Mouse (Mus musculus): ENCODE measurements around the gene 1700067P10Rik. TPM values are rescaled to one million over a fixed set of nuclear protein-coding genes. Genes with fewer than 3 reads are reported as not detected.

Gene 1700067P10Rik
- total and polyA plus RNA-seq, 2 experiments: not detected

DNA sequence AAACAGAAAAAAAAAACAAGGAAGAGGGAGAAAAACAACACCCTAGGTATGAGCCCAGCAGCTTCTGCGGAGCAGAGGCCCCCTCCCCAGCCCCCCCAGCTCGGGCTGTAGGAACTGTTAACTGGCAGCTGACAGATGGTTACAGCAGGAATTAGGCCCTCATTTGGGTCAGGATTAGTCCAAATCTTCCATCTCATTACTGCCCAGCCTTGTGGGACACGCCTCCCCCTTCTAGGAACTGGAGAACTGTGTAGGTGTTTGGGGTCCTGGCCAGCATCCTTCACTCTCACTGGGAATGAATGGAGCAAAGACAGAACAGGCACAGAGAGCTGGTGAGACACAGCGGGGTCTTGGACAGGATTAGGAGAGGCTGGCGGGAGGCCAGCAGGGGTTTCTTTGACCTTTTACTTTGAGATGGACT is 24.0 kb upstream of the 1700067P10Rik start:
- no peak for TF ChIP-seq CTCF (IDR thresholded peaks at IDR 0.05; ENCODE audit: low read depth, low read length)
- no peak for TF ChIP-seq POLR2A (IDR thresholded peaks at IDR 0.05; ENCODE audit: extremely low read depth, insufficient read depth, low read length)
- H3K36me3 ChIP-seq (ENCODE audit: control insufficient read depth, insufficient read depth, low read length): no peaks in the 10 kb centered on the region
- H3K79me2 ChIP-seq (ENCODE audit: control insufficient read depth, insufficient read depth, low read length): no peaks in the 10 kb centered on the region
- 78% methylated on average over 5 of the region's 5 CpGs for WGBS
- no peaks in the 10 kb centered on the region for H3K27me3 ChIP-seq (ENCODE audit: control insufficient read depth, insufficient read depth, low read length)
- H3K9ac ChIP-seq (ENCODE audit: low read depth, low read length): no peak overlapping the region
- no peaks in the 10 kb centered on the region for H3K4me1 ChIP-seq (ENCODE audit: control insufficient read depth, insufficient read depth, low read length)
- H3K4me3 ChIP-seq (ENCODE audit: insufficient read depth, low read depth, low read length): no peak overlapping the region
- no peak for DNase-seq (ENCODE audit: extremely low read depth, low read depth, low spot score)
- H3K27ac ChIP-seq (replicated peaks; ENCODE audit: insufficient read depth, low read depth, low read length): no peak overlapping the region

DNA sequence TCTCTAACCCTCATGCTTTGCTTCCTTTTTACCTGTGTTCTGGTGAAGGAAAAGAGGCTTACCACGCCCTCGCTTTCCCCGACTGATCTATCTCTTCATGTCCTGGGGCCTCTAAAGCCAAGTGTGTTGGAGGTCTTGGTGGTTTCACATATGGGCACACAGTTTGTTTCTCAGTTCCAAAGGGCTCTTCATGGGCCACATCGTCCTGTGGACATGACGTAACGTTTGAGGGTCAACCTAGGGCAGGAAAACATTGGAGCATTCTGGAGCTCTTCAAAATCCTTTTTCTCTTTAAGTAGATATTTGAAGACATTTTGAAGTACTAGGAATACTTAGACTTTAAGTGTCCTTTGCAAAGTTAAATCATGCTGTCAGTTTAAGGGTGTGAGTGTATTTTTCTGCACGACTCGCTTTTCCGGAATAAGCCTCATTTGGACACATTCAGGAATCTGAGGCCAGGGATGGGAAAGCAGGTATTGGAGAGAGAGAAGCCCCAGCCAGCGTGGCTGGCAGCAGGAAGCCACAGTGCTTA is 22.0 kb upstream of the 1700067P10Rik start:
- no peaks in the 10 kb centered on the region for H3K36me3 ChIP-seq (ENCODE audit: control insufficient read depth, insufficient read depth, low read length)
- no peaks in the 10 kb centered on the region for H3K79me2 ChIP-seq (ENCODE audit: control insufficient read depth, insufficient read depth, low read length)
- no peaks in the 10 kb centered on the region for H3K4me1 ChIP-seq (ENCODE audit: control insufficient read depth, insufficient read depth, low read length)
- H3K27me3 ChIP-seq (ENCODE audit: control insufficient read depth, insufficient read depth, low read length): no peaks in the 10 kb centered on the region
- no peak for DNase-seq (ENCODE audit: extremely low read depth, low read depth, low spot score)
- no peak overlapping the region for H3K9ac ChIP-seq (ENCODE audit: low read depth, low read length)
- TF ChIP-seq POLR2A (IDR thresholded peaks at IDR 0.05; ENCODE audit: extremely low read depth, insufficient read depth, low read length) (no peak), CTCF (IDR thresholded peaks at IDR 0.05; ENCODE audit: low read depth, low read length) (no peak)
- 63% methylated on average over 10 of the region's 10 CpGs for WGBS
- no peak overlapping the region for H3K4me3 ChIP-seq (ENCODE audit: insufficient read depth, low read depth, low read length)
- H3K27ac ChIP-seq (replicated peaks; ENCODE audit: insufficient read depth, low read depth, low read length): no peak overlapping the region

DNA sequence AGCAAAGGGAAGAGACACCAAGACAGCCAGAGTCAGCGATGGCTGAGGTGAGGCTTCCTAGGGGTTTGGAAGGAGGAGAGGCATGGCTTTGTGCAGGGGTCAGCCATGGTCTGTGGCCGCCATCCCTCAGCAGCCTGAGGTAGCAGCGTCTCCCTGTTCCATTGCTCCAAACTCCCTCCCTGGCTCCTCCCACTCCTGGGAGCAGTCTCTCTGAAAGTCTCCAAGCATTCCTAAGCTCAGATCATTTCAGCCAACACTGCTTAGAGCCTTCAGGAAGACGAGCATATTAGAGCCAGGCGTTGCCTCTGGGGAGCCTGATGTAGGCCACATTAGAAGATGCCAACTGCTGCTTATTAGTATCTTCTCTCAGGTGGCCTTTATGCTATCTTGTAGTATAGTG is 21.4 kb upstream of the 1700067P10Rik start:
- Histone ChIP-seq H3K79me2 (ENCODE audit: control insufficient read depth, insufficient read depth, low read length) (no peaks in the 10 kb centered on the region), H3K36me3 (ENCODE audit: control insufficient read depth, insufficient read depth, low read length) (no peaks in the 10 kb centered on the region), H3K27ac (replicated peaks; ENCODE audit: insufficient read depth, low read depth, low read length) (no peak overlapping the region), H3K4me1 (ENCODE audit: control insufficient read depth, insufficient read depth, low read length) (no peaks in the 10 kb centered on the region), H3K27me3 (ENCODE audit: control insufficient read depth, insufficient read depth, low read length) (no peaks in the 10 kb centered on the region), H3K4me3 (ENCODE audit: insufficient read depth, low read depth, low read length) (no peak overlapping the region), H3K9ac (ENCODE audit: low read depth, low read length) (no peak overlapping the region)
- WGBS: 82% methylated on average over 5 of the region's 5 CpGs
- DNase-seq (ENCODE audit: extremely low read depth, low read depth, low spot score): no peak
- no peak for TF ChIP-seq CTCF (IDR thresholded peaks at IDR 0.05; ENCODE audit: low read depth, low read length)
- TF ChIP-seq POLR2A (IDR thresholded peaks at IDR 0.05; ENCODE audit: extremely low read depth, insufficient read depth, low read length): no peak

DNA sequence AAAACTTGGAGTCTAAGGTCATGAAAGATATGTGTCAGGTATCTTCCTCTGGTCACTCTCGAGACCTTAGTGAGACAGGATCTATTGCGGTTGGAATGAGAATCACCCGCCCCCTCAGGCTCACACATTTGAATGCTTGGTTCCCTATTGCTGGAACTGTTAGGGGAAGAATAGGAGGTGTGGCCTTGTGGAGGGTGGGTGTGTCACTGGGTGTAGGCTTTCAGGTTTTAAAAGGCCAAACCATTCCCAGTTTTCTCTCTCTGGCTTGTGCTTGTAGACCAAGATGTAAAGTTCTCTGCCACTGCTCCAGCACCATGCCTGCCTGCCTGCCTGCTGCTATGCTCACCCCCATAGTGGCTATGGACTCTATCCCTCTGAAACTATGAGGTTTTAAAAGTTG is 8.5 kb upstream of the 1700067P10Rik start:
- no peaks in the 10 kb centered on the region for H3K36me3 ChIP-seq (ENCODE audit: control insufficient read depth, insufficient read depth, low read length)
- H3K4me1 ChIP-seq (ENCODE audit: control insufficient read depth, insufficient read depth, low read length): no peaks in the 10 kb centered on the region
- TF ChIP-seq CTCF (IDR thresholded peaks at IDR 0.05; ENCODE audit: low read depth, low read length) (no peak), POLR2A (IDR thresholded peaks at IDR 0.05; ENCODE audit: extremely low read depth, insufficient read depth, low read length) (no peak)
- WGBS: 63% methylated on average over 3 of the region's 3 CpGs
- no peak overlapping the region for H3K4me3 ChIP-seq (ENCODE audit: insufficient read depth, low read depth, low read length)
- DNase-seq (ENCODE audit: extremely low read depth, low read depth, low spot score): no peak
- no peak overlapping the region for H3K27ac ChIP-seq (replicated peaks; ENCODE audit: insufficient read depth, low read depth, low read length)
- no peaks in the 10 kb centered on the region for H3K27me3 ChIP-seq (ENCODE audit: control insufficient read depth, insufficient read depth, low read length)
- H3K79me2 ChIP-seq (ENCODE audit: control insufficient read depth, insufficient read depth, low read length): no peaks in the 10 kb centered on the region
- H3K9ac ChIP-seq (ENCODE audit: low read depth, low read length): no peak overlapping the region

DNA sequence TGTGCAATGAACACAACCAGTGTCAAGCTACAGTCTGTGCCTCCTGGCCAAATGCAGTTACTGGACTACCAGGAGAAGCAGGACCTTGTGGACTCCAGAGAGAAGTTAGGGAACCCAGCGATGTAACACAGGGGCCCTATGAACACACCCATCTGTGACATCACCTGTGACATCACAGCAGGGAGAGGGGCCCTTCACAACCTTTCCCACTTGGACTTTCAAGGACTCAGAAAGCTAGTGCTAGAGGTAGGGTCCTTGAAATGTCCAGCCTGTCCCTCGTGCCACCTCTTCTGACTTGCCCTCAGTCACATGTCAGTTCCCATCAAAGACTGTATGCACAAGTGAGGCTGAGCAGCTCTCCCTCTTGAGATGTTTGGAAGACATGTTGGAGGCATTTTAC is 327 bp downstream of the 1700067P10Rik start:
- H3K4me1 ChIP-seq (ENCODE audit: control insufficient read depth, insufficient read depth, low read length): no peaks in the 10 kb centered on the region
- no peaks in the 10 kb centered on the region for H3K27me3 ChIP-seq (ENCODE audit: control insufficient read depth, insufficient read depth, low read length)
- no peaks in the 10 kb centered on the region for H3K36me3 ChIP-seq (ENCODE audit: control insufficient read depth, insufficient read depth, low read length)
- no peak for TF ChIP-seq POLR2A (IDR thresholded peaks at IDR 0.05; ENCODE audit: extremely low read depth, insufficient read depth, low read length)
- no peak for DNase-seq (ENCODE audit: extremely low read depth, low read depth, low spot score)
- WGBS: 73% methylated on average over 2 of the region's 2 CpGs
- H3K79me2 ChIP-seq (ENCODE audit: control insufficient read depth, insufficient read depth, low read length): no peaks in the 10 kb centered on the region
- H3K9ac ChIP-seq (ENCODE audit: low read depth, low read length): no peak overlapping the region
- H3K4me3 ChIP-seq (ENCODE audit: insufficient read depth, low read depth, low read length): no peak overlapping the region
- H3K27ac ChIP-seq (replicated peaks; ENCODE audit: insufficient read depth, low read depth, low read length): no peak overlapping the region

DNA sequence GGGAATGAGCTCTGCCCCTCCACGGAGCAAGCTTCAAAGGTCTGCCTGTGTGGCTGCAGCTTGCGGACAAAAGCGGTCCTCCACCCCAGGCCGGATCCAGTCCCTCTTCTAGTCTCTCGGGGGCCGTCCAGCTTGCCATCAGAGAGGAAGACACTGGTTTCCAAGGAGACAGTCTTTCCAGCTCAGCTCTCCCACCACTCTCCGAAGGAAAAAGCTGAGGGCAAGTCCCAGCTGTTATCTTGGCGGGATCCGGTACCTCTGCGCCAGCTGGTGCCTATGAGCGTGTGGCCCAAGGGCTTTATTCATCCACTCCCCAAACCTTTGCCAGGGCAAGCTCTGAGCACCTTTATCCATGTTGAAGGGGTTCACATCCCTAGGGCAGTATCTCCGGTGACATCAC is 1.2 kb downstream of the 1700067P10Rik start:
- H3K36me3 ChIP-seq (ENCODE audit: control insufficient read depth, insufficient read depth, low read length): no peaks in the 10 kb centered on the region
- no peak overlapping the region for H3K4me3 ChIP-seq (ENCODE audit: insufficient read depth, low read depth, low read length)
- 88% methylated on average over 12 of the region's 12 CpGs for WGBS
- no peak overlapping the region for H3K27ac ChIP-seq (replicated peaks; ENCODE audit: insufficient read depth, low read depth, low read length)
- no peaks in the 10 kb centered on the region for H3K79me2 ChIP-seq (ENCODE audit: control insufficient read depth, insufficient read depth, low read length)
- H3K4me1 ChIP-seq (ENCODE audit: control insufficient read depth, insufficient read depth, low read length): no peaks in the 10 kb centered on the region
- no peak for TF ChIP-seq POLR2A (IDR thresholded peaks at IDR 0.05; ENCODE audit: extremely low read depth, insufficient read depth, low read length)
- no peak for TF ChIP-seq CTCF (IDR thresholded peaks at IDR 0.05; ENCODE audit: low read depth, low read length)
- no peaks in the 10 kb centered on the region; the same call in 1 of the 2 replicates for H3K27me3 ChIP-seq (ENCODE audit: control insufficient read depth, insufficient read depth, low read length)
- no peak overlapping the region for H3K9ac ChIP-seq (ENCODE audit: low read depth, low read length)
- no peak for DNase-seq (ENCODE audit: extremely low read depth, low read depth, low spot score)

Measured in liver, adult 2 months (tissue).